Mouse (Mus musculus): Measurements from ENCODE around the gene Spata9. TPM values are rescaled to one million over a fixed set of nuclear protein-coding genes. Genes with fewer than 3 reads are reported as not detected.

The Spata9 gene
- polyA plus RNA-seq, 1 experiment = not detected

DNA sequence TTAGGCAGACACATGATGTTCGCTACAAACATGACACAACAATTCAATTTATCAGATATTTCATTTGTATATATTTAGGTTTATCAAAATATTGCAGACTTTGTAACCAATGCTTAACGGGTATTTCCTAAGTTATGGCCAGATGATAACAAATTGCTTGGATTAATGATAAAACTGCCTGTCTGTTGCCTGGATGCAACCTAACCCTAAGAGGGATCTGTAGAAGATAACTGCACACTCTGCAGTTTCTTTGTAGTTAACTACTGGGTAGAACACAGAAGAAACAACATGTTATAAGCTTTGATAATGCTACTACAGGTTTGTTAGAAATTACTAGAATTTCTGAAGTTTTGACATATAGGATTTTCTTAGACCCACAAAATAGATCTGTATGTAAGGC lies 9.3 kb downstream of the Spata9 start:
- 97% methylated on average over 2 of the region's 2 CpGs for WGBS
- no peaks in the 10 kb centered on the region for H3K4me1 ChIP-seq (ENCODE audit: control insufficient read depth, insufficient read depth, low read length)
- no peak overlapping the region for H3K27ac ChIP-seq (ENCODE audit: insufficient read depth, low read depth, low read length)
- TF ChIP-seq CTCF (IDR thresholded peaks at IDR 0.05; ENCODE audit: insufficient read depth, low read depth, low read length) (no peak), POLR2A (IDR thresholded peaks at IDR 0.05; ENCODE audit: insufficient read depth, low read depth, low read length) (no peak)
- no peak overlapping the region for H3K4me3 ChIP-seq (ENCODE audit: insufficient read depth, low read depth, low read length)

DNA sequence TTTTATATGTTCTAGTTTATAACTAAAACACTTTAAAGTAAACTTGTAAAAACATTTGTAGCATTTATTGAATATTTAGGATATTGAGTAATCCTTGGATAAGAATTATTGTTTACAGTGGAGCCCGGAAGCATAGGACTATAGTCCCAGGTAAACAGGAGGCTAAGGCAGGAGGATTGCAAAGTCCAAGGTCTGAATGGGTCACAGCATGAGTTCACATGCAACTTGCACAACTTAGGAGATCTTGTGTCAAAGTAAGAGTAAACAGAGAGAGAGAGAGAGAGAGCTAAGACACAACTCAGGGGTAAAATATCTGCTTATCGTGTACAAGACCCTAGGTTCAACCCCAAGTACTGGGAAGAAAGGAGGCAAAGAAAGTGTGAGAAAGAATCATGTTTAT lies 9.7 kb downstream of the Spata9 start:
- 90% methylated on average over 2 of the region's 2 CpGs for WGBS

DNA sequence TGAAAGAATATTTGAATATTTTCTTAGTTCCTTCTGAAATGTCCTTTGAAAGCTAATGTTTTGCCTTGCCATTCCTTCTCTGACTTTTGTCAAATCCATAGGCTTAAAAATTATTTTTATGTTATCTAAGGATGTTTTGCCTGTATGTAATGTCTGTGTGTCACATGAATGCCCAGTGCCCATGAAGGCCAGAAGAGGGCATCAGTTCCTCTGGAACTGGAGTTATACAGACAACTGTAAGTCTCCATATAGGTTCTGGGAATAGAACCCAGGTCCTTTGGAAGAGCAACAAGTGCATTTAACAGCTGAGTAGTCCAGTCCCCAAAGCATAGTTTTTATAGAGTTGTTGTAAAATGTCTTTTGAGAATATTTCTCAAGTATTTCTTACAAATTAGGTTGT lies 15.0 kb downstream of the Spata9 start:
- H3K4me3 ChIP-seq (ENCODE audit: insufficient read depth, low read depth, low read length) = no peak overlapping the region
- H3K4me1 ChIP-seq (ENCODE audit: control insufficient read depth, insufficient read depth, low read length) = no peaks in the 10 kb centered on the region
- no peak overlapping the region for H3K27ac ChIP-seq (ENCODE audit: insufficient read depth, low read depth, low read length)
- no peak for TF ChIP-seq CTCF (IDR thresholded peaks at IDR 0.05; ENCODE audit: insufficient read depth, low read depth, low read length)
- TF ChIP-seq POLR2A (IDR thresholded peaks at IDR 0.05; ENCODE audit: insufficient read depth, low read depth, low read length) = no peak

More for the DNA sequence above, 9.7 kb downstream of the Spata9 start:
- Histone ChIP-seq H3K4me1 (ENCODE audit: control insufficient read depth, insufficient read depth, low read length) (no peaks in the 10 kb centered on the region), H3K4me3 (ENCODE audit: insufficient read depth, low read depth, low read length) (no peak overlapping the region), H3K27ac (ENCODE audit: insufficient read depth, low read depth, low read length) (no peak overlapping the region)
- TF ChIP-seq CTCF (IDR thresholded peaks at IDR 0.05; ENCODE audit: insufficient read depth, low read depth, low read length) (no peak), POLR2A (IDR thresholded peaks at IDR 0.05; ENCODE audit: insufficient read depth, low read depth, low read length) (no peak)

DNA sequence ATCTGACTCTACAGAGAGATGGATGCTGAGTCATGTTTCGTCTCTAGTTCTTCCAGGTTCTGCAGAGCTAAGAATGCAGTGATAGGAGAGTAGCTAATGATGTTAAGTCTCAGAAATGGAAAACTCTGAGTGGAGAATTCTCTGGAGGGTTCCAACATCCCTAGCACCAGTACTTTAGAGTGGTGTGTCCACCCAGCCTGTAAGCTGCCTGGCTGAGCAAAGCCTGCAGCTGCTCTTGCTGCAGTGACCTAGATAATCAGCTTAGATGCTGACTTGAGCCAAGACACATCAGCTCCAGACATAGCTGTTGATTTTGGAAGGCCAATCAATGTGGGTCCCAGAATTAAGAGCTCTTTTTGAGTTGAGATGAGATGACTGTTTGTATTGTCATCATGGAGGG lies 21.1 kb downstream of the Spata9 start:
- Histone ChIP-seq H3K4me1 (ENCODE audit: control insufficient read depth, insufficient read depth, low read length) (no peaks in the 10 kb centered on the region), H3K27ac (ENCODE audit: insufficient read depth, low read depth, low read length) (no peak overlapping the region), H3K4me3 (ENCODE audit: insufficient read depth, low read depth, low read length) (no peak overlapping the region)
- WGBS = 89% methylated on average over 1 of the region's 1 CpGs
- TF ChIP-seq CTCF (IDR thresholded peaks at IDR 0.05; ENCODE audit: insufficient read depth, low read depth, low read length) = no peak
- no peak for TF ChIP-seq POLR2A (IDR thresholded peaks at IDR 0.05; ENCODE audit: insufficient read depth, low read depth, low read length)

DNA sequence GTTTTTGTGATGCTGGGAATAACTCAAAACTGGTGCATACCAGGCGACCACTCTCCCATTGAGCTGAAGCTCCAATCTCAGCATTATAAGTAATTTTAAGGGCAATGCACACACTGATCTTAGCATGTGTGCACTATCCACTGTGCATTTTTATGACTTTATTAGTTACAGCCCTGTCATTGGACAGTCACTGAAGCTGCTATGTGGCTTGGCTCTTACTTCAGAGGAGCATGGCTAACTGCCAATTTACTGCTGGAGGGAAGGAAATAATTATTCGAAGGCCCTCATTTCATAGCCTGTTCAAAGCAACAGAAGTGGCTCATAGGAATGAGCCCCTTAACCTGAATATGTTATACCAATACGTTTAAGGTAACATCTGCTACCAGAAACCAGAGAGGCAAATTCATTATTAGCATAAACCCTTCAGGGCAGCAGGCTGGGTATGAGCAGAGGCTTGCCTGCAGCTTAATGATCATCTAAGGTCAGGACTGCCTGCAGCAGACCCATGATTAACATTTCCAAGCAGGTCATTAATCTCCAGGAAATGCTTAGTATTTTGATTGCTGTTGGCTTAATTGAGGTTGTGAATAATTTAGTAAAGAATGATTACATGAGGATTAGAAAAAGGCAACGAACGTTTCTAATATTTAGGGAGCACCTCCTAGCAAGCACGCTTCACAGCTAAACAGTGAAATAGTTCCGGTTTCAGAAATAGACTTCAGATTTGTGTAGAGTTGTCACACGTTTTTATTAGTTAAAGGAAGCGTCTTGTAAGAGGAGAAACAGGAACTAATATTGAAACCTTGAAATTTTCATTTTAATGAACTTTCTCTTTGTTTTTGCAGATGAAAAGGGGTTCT lies 25.4 kb downstream of the Spata9 start:
- TF ChIP-seq POLR2A (IDR thresholded peaks at IDR 0.05; ENCODE audit: insufficient read depth, low read depth, low read length) = no peak
- no peak for TF ChIP-seq CTCF (IDR thresholded peaks at IDR 0.05; ENCODE audit: insufficient read depth, low read depth, low read length)
- Histone ChIP-seq H3K27ac (ENCODE audit: insufficient read depth, low read depth, low read length) (no peak overlapping the region), H3K4me1 (ENCODE audit: control insufficient read depth, insufficient read depth, low read length) (no peaks in the 10 kb centered on the region), H3K4me3 (ENCODE audit: insufficient read depth, low read depth, low read length) (no peak overlapping the region)
- 20% methylated on average over 9 of the region's 9 CpGs for WGBS

DNA sequence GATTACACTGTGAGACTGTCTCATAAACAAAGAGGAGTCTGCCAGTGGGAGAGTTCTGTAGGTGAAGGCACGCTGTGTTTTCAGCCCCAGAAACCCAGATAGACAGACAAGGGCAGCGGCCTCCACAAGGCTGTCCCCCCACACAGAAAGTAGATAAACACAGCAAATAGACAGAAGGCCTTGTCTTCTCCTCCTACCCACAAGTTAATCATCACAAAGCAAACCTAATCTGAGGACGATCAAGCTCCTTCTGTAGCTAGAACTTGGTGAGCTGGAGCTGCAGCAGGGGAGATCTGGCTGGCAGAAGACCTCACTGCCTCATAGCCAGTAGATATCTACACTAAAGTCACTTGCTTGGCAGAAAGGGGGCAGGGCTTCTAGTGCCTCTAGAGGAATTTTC lies 36.3 kb downstream of the Spata9 start:
- no peaks in the 10 kb centered on the region for H3K4me1 ChIP-seq (ENCODE audit: control insufficient read depth, insufficient read depth, low read length)
- H3K27ac ChIP-seq (ENCODE audit: insufficient read depth, low read depth, low read length) = no peak overlapping the region
- H3K4me3 ChIP-seq (ENCODE audit: insufficient read depth, low read depth, low read length) = no peak overlapping the region
- WGBS = 84% methylated on average over 3 of the region's 3 CpGs
- TF ChIP-seq POLR2A (IDR thresholded peaks at IDR 0.05; ENCODE audit: insufficient read depth, low read depth, low read length) (no peak), CTCF (IDR thresholded peaks at IDR 0.05; ENCODE audit: insufficient read depth, low read depth, low read length) (no peak)

DNA sequence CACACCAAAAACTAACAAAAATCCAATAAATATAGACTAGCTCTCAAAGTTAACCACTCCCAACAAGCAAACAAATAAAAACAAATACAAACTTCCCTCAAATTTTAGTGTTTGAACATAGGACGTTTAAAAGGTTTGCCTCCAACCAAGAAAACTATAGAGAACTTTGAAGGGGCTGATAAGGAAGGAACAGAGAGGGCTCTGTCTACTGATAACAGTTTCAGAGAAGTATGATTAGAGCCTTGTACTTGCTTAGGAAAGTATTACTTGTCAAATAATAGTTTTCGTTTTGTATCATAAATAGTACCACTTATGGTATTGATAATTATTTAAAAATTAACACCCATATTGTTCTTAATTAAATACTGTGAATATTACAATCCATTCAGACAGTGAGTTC lies 47.6 kb downstream of the Spata9 start:
- WGBS = 82% methylated on average over 2 of the region's 2 CpGs
- H3K27ac ChIP-seq (ENCODE audit: insufficient read depth, low read depth, low read length) = no peak overlapping the region
- peaks cover 3% of the 10 kb centered on the region; the same call in 1 of the 2 replicates for H3K4me1 ChIP-seq (ENCODE audit: control insufficient read depth, insufficient read depth, low read length)
- no peak overlapping the region for H3K4me3 ChIP-seq (ENCODE audit: insufficient read depth, low read depth, low read length)
- TF ChIP-seq POLR2A (IDR thresholded peaks at IDR 0.05; ENCODE audit: insufficient read depth, low read depth, low read length) (no peak), CTCF (IDR thresholded peaks at IDR 0.05; ENCODE audit: insufficient read depth, low read depth, low read length) (no peak)

DNA sequence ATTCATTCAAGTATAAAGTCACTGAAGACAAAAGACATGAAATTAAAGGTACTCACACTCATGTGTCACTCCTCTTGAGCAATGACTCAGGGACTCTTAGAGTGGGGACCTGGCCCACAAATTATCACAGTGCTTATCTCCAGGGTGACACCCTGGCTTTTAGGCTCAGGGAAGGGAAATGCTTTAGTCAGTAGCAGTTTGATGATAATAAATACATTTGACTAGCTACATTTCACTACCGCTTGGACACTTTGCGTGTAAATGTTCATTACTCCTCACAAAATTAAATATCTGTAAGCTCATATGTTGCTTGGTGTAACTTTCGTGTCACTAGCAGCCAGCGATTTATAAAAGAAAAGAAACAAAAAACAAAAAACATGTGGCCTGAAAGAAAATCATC lies 50.5 kb downstream of the Spata9 start:
- Histone ChIP-seq H3K27ac (ENCODE audit: insufficient read depth, low read depth, low read length) (peak overlapping the region; percentile 94), H3K4me3 (ENCODE audit: insufficient read depth, low read depth, low read length) (no peak overlapping the region), H3K4me1 (ENCODE audit: control insufficient read depth, insufficient read depth, low read length) (peaks cover 3% of the 10 kb centered on the region; the same call in 1 of the 2 replicates)
- WGBS = 42% methylated on average over 4 of the region's 4 CpGs
- TF ChIP-seq POLR2A (IDR thresholded peaks at IDR 0.05; ENCODE audit: insufficient read depth, low read depth, low read length) = no peak
- no peak for TF ChIP-seq CTCF (IDR thresholded peaks at IDR 0.05; ENCODE audit: insufficient read depth, low read depth, low read length)

DNA sequence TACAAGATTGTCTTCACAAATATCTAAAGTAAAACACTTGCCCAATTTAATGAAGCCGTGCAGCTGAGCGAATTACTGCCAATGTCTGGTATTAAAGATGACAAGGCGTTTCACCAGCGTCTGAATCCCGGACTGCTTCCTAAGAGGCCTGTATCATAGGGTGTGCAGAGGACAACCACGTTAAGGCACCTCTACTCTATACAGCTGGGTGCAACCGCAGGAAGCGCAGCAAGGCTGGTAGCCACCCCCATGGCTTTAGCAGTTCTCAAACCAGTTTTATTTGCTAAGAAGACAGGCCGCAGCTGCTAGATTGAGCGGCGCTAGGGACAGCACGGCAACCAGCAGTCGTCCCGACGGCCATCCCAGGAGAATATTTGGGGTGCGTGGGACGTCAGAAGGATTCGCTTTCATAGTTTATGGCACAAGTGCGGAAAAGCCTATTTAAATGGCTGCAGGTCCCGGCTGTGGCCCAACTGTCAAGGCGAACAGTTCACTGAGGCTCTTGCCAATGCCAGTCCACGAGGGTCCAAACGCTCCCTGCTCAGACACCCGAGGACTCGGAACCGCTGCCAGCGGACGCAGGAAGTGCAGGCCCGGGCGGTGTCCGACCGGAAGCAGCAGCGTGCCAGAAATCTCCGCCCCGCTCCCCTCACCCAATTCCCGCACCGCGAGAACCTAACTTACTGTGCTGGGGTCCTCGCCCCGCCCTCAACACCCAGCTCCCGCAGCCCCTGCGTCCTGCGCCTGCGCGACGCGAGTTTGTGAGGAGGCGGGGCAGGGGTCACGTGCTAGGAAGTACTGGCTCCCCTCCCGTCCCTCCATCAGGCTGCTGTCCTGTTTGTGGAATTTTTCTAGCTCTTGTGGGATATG lies 51.3 kb downstream of the Spata9 start, which contains the start of gene Rfesd:
TSS of gene Rfesd (minus strand) at position 746 of the 870 bp plus-strand sequence.
- TF ChIP-seq POLR2A (IDR thresholded peaks at IDR 0.05; ENCODE audit: insufficient read depth, low read depth, low read length) (peak; percentile 80), CTCF (IDR thresholded peaks at IDR 0.05; ENCODE audit: insufficient read depth, low read depth, low read length) (no peak)
- Histone ChIP-seq H3K4me3 (ENCODE audit: insufficient read depth, low read depth, low read length) (peak within 1 kb of the TSS; percentile 96), H3K4me1 (ENCODE audit: control insufficient read depth, insufficient read depth, low read length) (peaks cover 3% of the 10 kb centered on the region; the same call in 1 of the 2 replicates), H3K27ac (ENCODE audit: insufficient read depth, low read depth, low read length) (peak within 1 kb of the TSS; percentile 94)
- WGBS = under 1% methylated on average over 50 of the region's 50 CpGs

All from olfactory bulb, adult 2 months (tissue).